Mouse (Mus musculus) liver, embryonic 14.5 days (tissue): ENCODE results near the gene Igf1r.

Experiments
- CTCF ChIP-seq: IDR thresholded peaks from 2 replicates; pipeline ENCODE4 v1.5.1; 2016; ENCODE audit warnings: antibody characterized with exemption, low read depth, control low read depth
- EP300 ChIP-seq: IDR thresholded peaks from 2 replicates; pipeline ENCODE4 v1.6.1; 2016; ENCODE audit warnings: antibody characterized with exemption, low read depth

DNA sequence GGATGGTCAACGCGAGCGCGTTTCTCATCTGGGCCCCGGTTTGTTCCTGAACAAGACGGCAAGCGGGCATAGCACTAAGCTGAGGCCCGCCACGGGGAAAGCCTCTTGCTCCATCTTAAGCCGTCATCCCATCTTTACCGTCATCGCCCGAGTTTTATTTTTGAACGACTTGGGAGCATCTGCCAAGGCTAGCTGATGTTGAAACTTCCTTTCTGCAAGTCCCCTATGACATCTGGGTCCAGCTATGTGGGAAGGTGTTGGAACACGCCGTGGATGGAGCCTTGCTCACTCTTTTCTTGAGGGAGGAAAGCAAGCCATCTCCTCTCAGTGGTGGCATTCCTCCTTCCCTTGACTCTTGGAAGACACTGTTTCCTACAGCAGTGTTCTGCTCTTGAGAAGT, 182.3 kb downstream of the Igf1r start:
- TF ChIP-seq CTCF = no peak
- no peak for TF ChIP-seq EP300
